Mouse (Mus musculus) lung, embryonic 16.5 days (tissue): ENCODE results near the gene Acss2. TPM values are rescaled to one million over a fixed set of nuclear protein-coding genes. Genes with fewer than 3 reads are reported as not detected.
A peak's percentile ranks its signal among the peaks of the same experiment; 100 is the strongest.

Experiments used
- ATAC-seq: fragments of 200-750 bp; cut with Nextera tagmentation; 2 replicates; pipeline ENCODE4 v1.8.0; 2017; ENCODE audit warnings: low read depth, mild to moderate bottlenecking, moderate library complexity
- H3K27ac ChIP-seq: fragments of 300-500 bp; sonication (generic); 2 replicates; pipeline ENCODE4 v1.5.1; 2014; ENCODE audit warnings: mild to moderate bottlenecking, control low read depth, low read length
- H3K27me3 ChIP-seq: fragments of 300-500 bp; sonication (generic); 2 replicates; pipeline ENCODE4 v1.6.1; 2014; ENCODE audit warnings: low read depth, low read length, mixed read lengths; ENCODE audit not compliant: control insufficient read depth, insufficient read depth
- H3K36me3 ChIP-seq: fragments of 300-500 bp; sonication (generic); 2 replicates; pipeline ENCODE4 v1.6.1; 2014; ENCODE audit warnings: low read length; ENCODE audit not compliant: control insufficient read depth, insufficient read depth
- H3K4me1 ChIP-seq: fragments of 300-500 bp; sonication (generic); replicated peaks from 2 replicates; pipeline ENCODE4 v1.6.1; 2014; ENCODE audit warnings: low read length, mixed read lengths; ENCODE audit not compliant: control insufficient read depth, insufficient read depth
- H3K4me2 ChIP-seq: fragments of 300-500 bp; sonication (generic); 2 replicates; pipeline ENCODE4 v1.6.1; 2014; ENCODE audit warnings: low read depth, low read length, control low read depth
- H3K4me3 ChIP-seq: fragments of 300-500 bp; sonication (generic); 2 replicates; pipeline ENCODE4 v1.5.1; 2014; ENCODE audit warnings: mild to moderate bottlenecking, low read length, control low read depth
- H3K9ac ChIP-seq: fragments of 300-500 bp; sonication (generic); 2 replicates; pipeline ENCODE4 v1.6.1; 2014; ENCODE audit warnings: low read length, control low read depth
- H3K9me3 ChIP-seq: fragments of 300-500 bp; sonication (generic); 2 replicates; pipeline ENCODE4 v1.6.1; 2016; ENCODE audit warnings: low read length; ENCODE audit not compliant: control insufficient read depth
- WGBS: fragments of 180-500 bp; shearing (Covaris S2); extraction: QIAGEN DNeasy Blood & Tissue Kit; methylation state at CpG from one replicate; pipeline ENCODE4 v1.1.7; 2014; 5-methylcytosine and 5-hydroxymethylcytosine counted together
- polyA plus RNA-seq: library from polyadenylated mRNA; unstranded; fragments of >200 nt; fragmentation: Nextera tagmentation; extraction: Ambion mirVana; gene quantifications from 2 replicates; pipeline ENCODE4 v1.2.1, GENCODE M21; 2015

Gene Acss2
- polyA plus RNA-seq, 1 experiment from 2014 or later: 11.0 TPM

DNA sequence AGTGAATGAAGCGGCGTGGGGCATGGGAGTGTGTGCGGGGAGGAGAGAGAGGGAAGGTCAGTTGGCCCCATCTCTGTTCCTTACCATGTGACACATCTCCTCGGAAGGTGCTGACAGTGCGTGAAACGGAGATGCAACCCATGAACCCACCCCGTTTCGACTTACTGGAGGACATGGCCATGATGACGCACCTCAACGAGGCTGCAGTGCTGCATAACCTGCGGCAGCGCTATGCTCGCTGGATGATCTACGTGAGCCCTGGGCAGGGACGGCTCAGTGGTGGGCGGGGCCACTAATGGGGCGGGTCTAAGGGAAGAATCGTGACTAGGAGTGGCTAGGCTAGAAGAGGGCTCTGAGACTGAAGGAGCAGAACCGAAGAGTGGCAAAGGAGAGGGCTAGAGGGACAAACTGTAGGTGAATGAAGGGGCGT is 95.6 kb downstream of the Acss2 start:
- H3K27me3 ChIP-seq: no peaks in the 10 kb centered on the region
- no peak overlapping the region for H3K9ac ChIP-seq
- peak; percentile 96 for ATAC-seq
- H3K4me2 ChIP-seq: peak overlapping the region; percentile 52
- 0 out of 2 replicates have a peak, but pooled peaks cover 2% of the 10 kb centered on the region for H3K4me1 ChIP-seq
- H3K27ac ChIP-seq: no peak overlapping the region
- no peaks in the 10 kb centered on the region for H3K36me3 ChIP-seq
- H3K9me3 ChIP-seq: no peaks in the 10 kb centered on the region
- H3K4me3 ChIP-seq: peak overlapping the region; percentile 33
- WGBS: 3% methylated on average over 20 of the region's 20 CpGs

DNA sequence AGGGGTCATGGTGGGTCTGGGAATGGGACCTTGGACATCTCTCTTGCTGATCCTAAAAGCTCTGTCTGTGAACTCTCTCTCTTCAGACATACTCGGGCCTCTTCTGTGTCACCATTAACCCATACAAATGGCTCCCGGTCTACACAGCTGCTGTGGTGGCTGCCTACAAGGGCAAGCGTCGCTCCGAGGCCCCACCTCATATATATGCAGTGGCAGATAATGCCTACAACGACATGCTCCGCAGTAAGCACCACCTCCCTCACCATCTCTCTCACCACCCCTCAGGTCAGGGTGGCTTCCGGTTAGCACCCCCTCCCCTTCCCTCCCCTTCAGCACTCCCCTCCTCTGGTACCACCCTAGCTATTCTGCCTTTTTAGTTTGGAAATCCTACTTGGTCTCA is 96.2 kb downstream of the Acss2 start:
- Histone ChIP-seq H3K27ac (no peak overlapping the region), H3K27me3 (no peaks in the 10 kb centered on the region), H3K36me3 (no peaks in the 10 kb centered on the region), H3K4me3 (no peak overlapping the region), H3K4me2 (peak overlapping the region; percentile 52; the same call in 1 of the 2 replicates), H3K9me3 (no peaks in the 10 kb centered on the region), H3K4me1 (0 out of 2 replicates have a peak, but pooled peaks cover 2% of the 10 kb centered on the region), H3K9ac (no peak overlapping the region)
- ATAC-seq: no peak
- whole genome bisulfite sequencing: 49% methylated on average over 8 of the region's 8 CpGs

DNA sequence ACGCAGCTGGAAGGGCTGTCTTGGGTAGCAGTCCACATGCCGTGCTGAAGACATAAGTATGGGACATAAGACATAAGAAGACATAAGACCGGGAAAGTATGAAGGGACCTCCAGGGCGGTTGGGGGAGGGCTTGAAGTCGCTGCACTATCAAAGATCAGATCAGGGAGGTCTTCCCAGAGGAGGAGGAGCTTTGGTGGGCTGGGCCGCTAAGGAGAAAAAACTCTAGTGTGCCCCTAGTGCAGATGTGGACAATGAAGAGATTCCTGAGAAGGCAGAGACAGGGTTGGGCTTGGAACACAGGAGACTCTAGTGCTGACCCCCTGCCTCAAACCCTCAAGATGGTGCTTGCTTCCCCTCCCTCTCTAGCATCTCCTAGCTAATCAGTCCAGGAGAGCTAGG is 99.2 kb downstream of the Acss2 start:
- Histone ChIP-seq H3K27me3 (no peaks in the 10 kb centered on the region), H3K9me3 (no peaks in the 10 kb centered on the region), H3K4me1 (0 out of 2 replicates have a peak, but pooled peaks cover 2% of the 10 kb centered on the region), H3K9ac (no peak overlapping the region), H3K4me3 (no peak overlapping the region), H3K4me2 (no peak overlapping the region), H3K27ac (no peak overlapping the region), H3K36me3 (no peaks in the 10 kb centered on the region)
- ATAC-seq: no peak
- 34% methylated on average over 6 of the region's 6 CpGs for WGBS

DNA sequence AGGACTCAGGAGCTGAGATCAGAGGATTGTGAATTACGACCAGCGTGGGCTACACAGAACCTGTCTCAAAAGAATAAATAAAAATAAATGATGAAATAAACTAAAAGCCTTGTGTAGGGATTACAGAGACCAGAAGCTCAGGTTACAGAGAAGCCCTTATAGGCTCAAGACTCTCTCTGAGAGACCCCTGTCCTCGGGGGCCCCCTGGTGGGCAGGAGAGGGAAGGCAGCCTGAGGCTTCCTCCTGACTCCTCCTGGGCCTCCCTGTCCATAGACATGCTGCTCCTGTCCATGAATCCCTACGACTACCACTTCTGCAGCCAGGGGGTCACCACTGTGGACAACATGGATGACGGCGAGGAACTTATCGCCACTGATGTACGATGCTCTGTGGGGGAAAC is 102.1 kb downstream of the Acss2 start:
- no peak overlapping the region for H3K4me3 ChIP-seq
- H3K9me3 ChIP-seq: no peaks in the 10 kb centered on the region
- no peaks in the 10 kb centered on the region for H3K4me1 ChIP-seq
- no peak overlapping the region for H3K27ac ChIP-seq
- no peaks in the 10 kb centered on the region; the same call in 1 of the 2 replicates for H3K27me3 ChIP-seq
- H3K9ac ChIP-seq: no peak overlapping the region
- H3K36me3 ChIP-seq: no peaks in the 10 kb centered on the region
- peak; percentile 76 for ATAC-seq
- H3K4me2 ChIP-seq: no peak overlapping the region
- 13% methylated on average over 8 of the region's 8 CpGs for WGBS

DNA sequence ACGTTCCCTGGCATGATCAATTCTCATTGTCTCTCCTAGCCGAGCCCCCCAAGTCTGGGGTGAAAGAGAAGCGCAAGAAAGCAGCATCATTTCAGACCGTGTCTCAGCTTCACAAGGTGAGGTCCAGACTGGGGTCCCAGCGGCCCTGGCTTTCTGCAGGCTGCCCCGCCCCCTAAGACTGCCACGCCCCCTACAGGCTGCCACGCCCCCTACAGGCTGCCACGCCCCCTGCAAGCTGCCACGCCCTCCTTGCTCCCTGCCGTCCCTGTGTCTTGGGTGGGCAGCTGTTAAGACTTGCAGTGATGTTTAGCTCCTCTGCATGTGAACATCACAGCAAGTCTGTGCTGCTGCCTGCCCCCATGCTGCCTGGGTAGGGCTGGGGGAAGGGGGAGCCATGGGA is 104.9 kb downstream of the Acss2 start:
- H3K4me2 ChIP-seq: no peak overlapping the region
- no peak overlapping the region for H3K27ac ChIP-seq
- no peaks in the 10 kb centered on the region for H3K36me3 ChIP-seq
- peaks cover 11% of the 10 kb centered on the region; the same call in 1 of the 2 replicates for H3K27me3 ChIP-seq
- no peaks in the 10 kb centered on the region for H3K4me1 ChIP-seq
- no peak for ATAC-seq
- H3K9ac ChIP-seq: no peak overlapping the region
- WGBS: 25% methylated on average over 11 of the region's 11 CpGs
- H3K9me3 ChIP-seq: no peaks in the 10 kb centered on the region
- H3K4me3 ChIP-seq: no peak overlapping the region

DNA sequence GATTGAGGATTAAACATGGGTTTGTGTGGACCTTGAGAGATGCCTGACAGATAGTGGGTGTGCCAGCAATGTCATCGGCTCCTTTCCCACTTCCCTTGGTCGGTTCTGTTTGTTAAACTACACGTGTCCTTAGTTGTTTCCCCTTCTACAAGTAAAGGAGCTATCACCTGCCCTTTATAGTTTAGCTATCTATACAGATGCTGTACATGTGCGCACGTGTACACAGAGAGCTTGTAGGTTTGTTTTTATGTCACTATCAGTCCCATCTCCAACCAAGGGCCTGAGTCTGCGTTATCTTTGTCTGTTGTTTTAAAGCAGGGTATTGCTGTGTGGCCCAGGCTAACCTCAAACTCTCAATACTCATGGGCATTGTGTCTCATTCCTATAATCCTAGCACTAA is 106.2 kb downstream of the Acss2 start:
- WGBS: 68% methylated on average over 6 of the region's 6 CpGs
- no peaks in the 10 kb centered on the region for H3K9me3 ChIP-seq
- H3K4me2 ChIP-seq: no peak overlapping the region
- no peak overlapping the region for H3K4me3 ChIP-seq
- no peak overlapping the region for H3K9ac ChIP-seq
- no peaks in the 10 kb centered on the region for H3K36me3 ChIP-seq
- H3K27ac ChIP-seq: no peak overlapping the region
- ATAC-seq: no peak
- H3K27me3 ChIP-seq: peaks cover 24% of the 10 kb centered on the region
- H3K4me1 ChIP-seq: peaks cover 2% of the 10 kb centered on the region; the same call in 1 of the 2 replicates

DNA sequence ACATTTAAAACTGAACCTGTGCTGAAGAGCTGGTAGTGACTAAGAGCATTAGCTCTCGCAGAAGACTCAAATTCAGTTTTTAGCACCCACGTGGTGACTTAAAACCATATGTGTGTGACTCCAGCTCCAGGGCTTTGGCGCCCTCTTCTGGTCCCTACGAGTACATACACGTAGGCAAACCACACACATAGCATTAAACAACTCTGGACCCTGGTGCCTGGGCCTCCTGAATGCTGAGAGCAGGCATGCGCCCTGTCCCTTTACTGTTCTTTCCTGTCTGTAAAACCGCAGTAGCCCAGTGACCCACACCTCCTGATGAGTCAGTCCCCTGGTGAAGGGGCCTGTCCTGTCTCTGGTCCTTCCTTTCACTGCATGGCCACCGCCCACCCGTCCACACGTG is 107.0 kb downstream of the Acss2 start:
- H3K9me3 ChIP-seq: no peaks in the 10 kb centered on the region
- H3K36me3 ChIP-seq: no peaks in the 10 kb centered on the region
- peaks cover 9% of the 10 kb centered on the region; the same call in 1 of the 2 replicates for H3K4me1 ChIP-seq
- H3K27me3 ChIP-seq: peaks cover 32% of the 10 kb centered on the region
- H3K4me2 ChIP-seq: no peak overlapping the region
- H3K27ac ChIP-seq: no peak overlapping the region
- no peak; the same call in 1 of the 2 replicates for ATAC-seq
- H3K9ac ChIP-seq: no peak overlapping the region
- no peak overlapping the region for H3K4me3 ChIP-seq
- WGBS: 25% methylated on average over 10 of the region's 10 CpGs

DNA sequence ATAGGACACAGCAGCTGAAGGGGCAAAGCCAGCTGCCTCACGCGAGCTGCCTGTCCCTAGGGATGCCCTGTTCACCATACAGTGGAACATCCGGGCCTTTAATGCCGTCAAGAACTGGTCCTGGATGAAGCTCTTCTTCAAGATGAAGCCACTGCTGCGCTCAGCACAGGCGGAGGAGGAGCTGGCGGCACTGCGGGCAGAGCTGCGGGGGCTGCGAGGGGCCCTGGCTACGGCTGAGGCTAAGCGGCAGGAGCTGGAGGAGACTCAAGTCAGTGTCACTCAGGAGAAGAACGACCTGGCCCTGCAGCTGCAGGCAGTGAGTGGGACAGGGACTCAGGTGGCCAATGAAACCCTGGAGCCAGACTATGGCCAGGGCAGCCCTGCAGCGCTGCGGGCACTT is 108.5 kb downstream of the Acss2 start:
- H3K9me3 ChIP-seq: no peaks in the 10 kb centered on the region
- H3K4me1 ChIP-seq: peaks cover 9% of the 10 kb centered on the region; the same call in 1 of the 2 replicates
- WGBS: 44% methylated on average over 15 of the region's 15 CpGs
- ATAC-seq: no peak
- peaks cover 47% of the 10 kb centered on the region for H3K27me3 ChIP-seq
- no peak overlapping the region for H3K27ac ChIP-seq
- no peaks in the 10 kb centered on the region; the same call in 1 of the 2 replicates for H3K36me3 ChIP-seq
- no peak overlapping the region for H3K4me3 ChIP-seq
- no peak overlapping the region for H3K4me2 ChIP-seq
- no peak overlapping the region for H3K9ac ChIP-seq

DNA sequence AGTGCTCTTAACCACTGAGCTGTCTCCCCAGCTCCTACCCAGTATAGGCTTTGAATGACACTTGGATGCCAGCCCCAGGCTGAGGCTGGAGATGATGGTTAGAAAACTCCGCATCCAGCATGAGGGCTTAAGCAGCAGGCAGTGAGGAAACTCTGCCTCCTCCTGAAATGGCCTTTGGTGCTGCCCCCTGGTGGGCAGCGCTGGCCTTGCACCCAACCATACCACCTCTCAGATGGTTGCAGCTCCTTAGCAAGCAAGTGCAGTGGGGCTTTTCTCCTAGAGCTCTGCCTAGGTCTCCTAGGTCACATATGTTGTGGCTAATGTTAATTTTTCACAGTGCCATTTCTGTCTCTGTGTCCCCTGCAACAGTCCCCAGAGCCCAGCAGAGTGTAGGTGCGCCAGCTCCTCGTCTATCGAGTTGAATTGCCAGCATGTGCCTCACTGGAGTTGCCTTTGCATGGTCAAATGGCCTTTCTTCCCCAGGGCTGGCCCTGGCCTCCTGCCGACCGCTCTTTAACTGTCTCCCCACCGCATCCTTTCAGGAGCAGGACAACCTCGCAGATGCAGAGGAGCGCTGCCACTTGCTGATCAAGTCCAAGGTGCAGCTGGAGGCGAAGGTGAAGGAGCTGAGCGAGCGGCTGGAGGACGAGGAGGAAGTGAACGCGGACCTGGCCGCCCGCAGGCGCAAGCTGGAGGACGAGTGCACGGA is 109.4 kb downstream of the Acss2 start:
- no peak for ATAC-seq
- Histone ChIP-seq H3K27me3 (peaks cover 56% of the 10 kb centered on the region), H3K4me3 (no peak overlapping the region), H3K4me2 (no peak overlapping the region), H3K27ac (no peak overlapping the region), H3K9ac (no peak overlapping the region), H3K4me1 (peaks cover 9% of the 10 kb centered on the region; the same call in 1 of the 2 replicates), H3K36me3 (no peaks in the 10 kb centered on the region; the same call in 1 of the 2 replicates), H3K9me3 (no peaks in the 10 kb centered on the region)
- WGBS: 46% methylated on average over 21 of the region's 21 CpGs
